Mouse (Mus musculus) lung, embryonic 14.5 days (tissue): Measurements from ENCODE around the gene Nav3. TPM values are rescaled to one million over a fixed set of nuclear protein-coding genes. Genes with fewer than 3 reads are reported as not detected.
A peak's percentile ranks its signal among the peaks of the same experiment; 100 is the strongest.

Experiments used
- ATAC-seq: fragments of 200-750 bp; cut with Nextera tagmentation; 2 replicates; pipeline ENCODE4 v1.8.0; 2017; ENCODE audit warnings: mild to moderate bottlenecking, moderate TSS enrichment, moderate library complexity; ENCODE audit not compliant: insufficient read depth
- DNase-seq: peaks from one replicate; pipeline ENCODE4 v3.0.0-alpha.2; 2015
- H3K27ac ChIP-seq: fragments of 300-500 bp; sonication (generic); 2 replicates; pipeline ENCODE4 v1.5.1; 2014; ENCODE audit warnings: low read depth, mild to moderate bottlenecking, moderate library complexity
- H3K27me3 ChIP-seq: fragments of 300-500 bp; sonication (generic); 2 replicates; pipeline ENCODE4 v1.6.1; 2014; ENCODE audit warnings: low read length, control low read depth; ENCODE audit not compliant: insufficient read depth
- H3K36me3 ChIP-seq: fragments of 300-500 bp; sonication (generic); 2 replicates; pipeline ENCODE4 v1.6.1; 2014; ENCODE audit warnings: control low read depth; ENCODE audit not compliant: insufficient read depth
- H3K4me1 ChIP-seq: fragments of 300-500 bp; sonication (generic); 2 replicates; pipeline ENCODE4 v1.6.1; 2014; ENCODE audit warnings: antibody characterized with exemption, control low read depth; ENCODE audit not compliant: insufficient read depth
- H3K4me2 ChIP-seq: fragments of 300-500 bp; sonication (generic); 2 replicates; pipeline ENCODE4 v1.6.1; 2014; ENCODE audit warnings: mild to moderate bottlenecking
- H3K4me3 ChIP-seq: fragments of 300-500 bp; sonication (generic); 2 replicates; pipeline ENCODE4 v1.5.1; 2014; ENCODE audit warnings: low read depth, low read length
- H3K9ac ChIP-seq: fragments of 300-500 bp; sonication (generic); 2 replicates; pipeline ENCODE4 v1.6.1; 2014
- H3K9me3 ChIP-seq: fragments of 300-500 bp; sonication (generic); 2 replicates; pipeline ENCODE4 v1.6.1; 2016; ENCODE audit warnings: low read depth, low read length, control low read depth
- CTCF ChIP-seq: IDR thresholded peaks from 2 replicates; pipeline ENCODE4 v1.5.1; 2016; ENCODE audit warnings: antibody characterized with exemption, low read depth
- WGBS: fragments of 180-500 bp; shearing (Covaris S2); extraction: QIAGEN DNeasy Blood & Tissue Kit; methylation state at CpG from one replicate; pipeline ENCODE4 v1.1.7; 2014; 5-methylcytosine and 5-hydroxymethylcytosine counted together
- polyA plus RNA-seq: library from polyadenylated mRNA; unstranded; fragments of >200 nt; fragmentation: Nextera tagmentation; extraction: Ambion mirVana; gene quantifications from 2 replicates; pipeline ENCODE4 v1.2.1, GENCODE M21; 2014

Nav3 gene
- polyA plus RNA-seq, 1 experiment from 2014 or later: 3.7 TPM

GRCm38 (mm10) chr10:110314525-110314924, 141.5 kb downstream of the Nav3 start:
- Histone ChIP-seq H3K27ac (no peak overlapping the region), H3K4me3 (no peak overlapping the region), H3K9ac (no peak overlapping the region), H3K27me3 (no peaks in the 10 kb centered on the region), H3K9me3 (no peaks in the 10 kb centered on the region), H3K36me3 (no peaks in the 10 kb centered on the region), H3K4me1 (no peaks in the 10 kb centered on the region), H3K4me2 (no peak overlapping the region)
- 66% methylated on average over 5 of the region's 5 CpGs for WGBS
- DNase-seq (no peak), ATAC-seq (no peak)
- no peak for TF ChIP-seq CTCF

DNA sequence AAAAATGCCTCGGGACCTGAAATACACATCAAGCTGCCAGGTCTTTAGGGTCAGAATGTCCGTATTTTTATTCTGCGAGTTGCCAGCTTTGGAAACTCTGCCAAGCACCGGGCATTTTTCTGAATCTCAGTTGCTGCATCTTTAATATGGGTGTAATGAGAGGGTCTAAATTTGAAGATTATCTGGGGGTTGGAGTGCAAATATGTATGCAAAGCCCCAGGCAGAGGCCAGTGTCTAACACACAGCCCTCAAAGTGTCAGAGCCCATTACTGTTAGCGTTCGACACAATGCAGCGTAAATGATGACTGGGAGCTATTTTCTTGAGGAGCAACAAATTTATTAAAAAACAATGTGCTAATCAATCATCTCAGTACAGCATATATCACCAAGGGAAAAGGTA, 142.0 kb downstream of the Nav3 start:
- Histone ChIP-seq H3K4me3 (no peak overlapping the region), H3K27me3 (no peaks in the 10 kb centered on the region), H3K9ac (no peak overlapping the region), H3K36me3 (no peaks in the 10 kb centered on the region), H3K4me1 (no peaks in the 10 kb centered on the region), H3K4me2 (no peak overlapping the region), H3K9me3 (no peaks in the 10 kb centered on the region), H3K27ac (no peak overlapping the region)
- DNase-seq: no peak
- no peak for TF ChIP-seq CTCF
- ATAC-seq: no peak
- WGBS: 90% methylated on average over 7 of the region's 7 CpGs

DNA sequence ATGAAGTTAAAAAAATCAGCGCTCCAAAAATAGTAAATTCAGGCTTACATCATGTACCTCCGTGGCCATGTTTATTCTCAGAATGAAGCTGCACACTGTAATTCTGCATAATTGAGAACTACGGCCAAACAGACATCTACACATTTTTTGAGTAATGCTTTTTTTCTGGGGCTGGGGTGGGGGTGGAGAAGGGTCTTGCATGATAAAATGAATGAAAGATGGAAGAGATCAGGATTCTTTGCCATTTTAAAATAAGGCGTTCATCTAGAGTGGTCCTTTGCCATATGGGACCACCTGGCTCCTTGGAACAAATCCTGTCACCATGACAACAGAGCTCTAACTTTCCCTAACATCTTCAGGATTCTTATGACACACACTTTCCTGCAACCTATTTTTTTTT, 146.5 kb downstream of the Nav3 start:
- H3K27me3 ChIP-seq: no peaks in the 10 kb centered on the region
- no peak overlapping the region for H3K4me3 ChIP-seq
- no peaks in the 10 kb centered on the region for H3K36me3 ChIP-seq
- 64% methylated on average over 4 of the region's 4 CpGs for WGBS
- no peaks in the 10 kb centered on the region for H3K4me1 ChIP-seq
- DNase-seq (peak; percentile 38), ATAC-seq (no peak)
- H3K9ac ChIP-seq: no peak overlapping the region
- no peak overlapping the region for H3K4me2 ChIP-seq
- no peaks in the 10 kb centered on the region for H3K9me3 ChIP-seq
- no peak overlapping the region for H3K27ac ChIP-seq
- TF ChIP-seq CTCF: no peak

DNA sequence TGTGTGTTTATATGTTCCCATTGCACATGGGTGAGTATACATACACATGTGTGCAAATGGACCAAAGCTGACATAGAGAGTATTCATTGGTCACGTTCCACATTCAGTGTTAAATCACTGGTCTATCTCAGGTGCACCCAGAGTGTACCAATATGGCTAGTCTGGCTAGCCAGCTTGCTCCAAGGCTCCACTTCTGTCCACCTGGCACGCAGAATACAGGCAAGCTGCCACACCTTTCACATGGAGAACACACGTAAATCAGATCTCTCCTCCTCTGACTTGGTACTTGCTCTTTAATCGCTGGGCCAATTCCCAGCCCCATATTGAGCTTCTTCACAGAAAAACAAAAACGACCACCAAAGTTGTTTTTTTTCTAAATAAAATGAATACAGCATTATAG, 150.4 kb downstream of the Nav3 start:
- H3K27ac ChIP-seq: no peak overlapping the region
- no peaks in the 10 kb centered on the region for H3K4me1 ChIP-seq
- 81% methylated on average over 5 of the region's 5 CpGs for WGBS
- H3K9ac ChIP-seq: no peak overlapping the region
- no peak overlapping the region for H3K4me2 ChIP-seq
- no peak for TF ChIP-seq CTCF
- no peak for ATAC-seq
- H3K9me3 ChIP-seq: no peaks in the 10 kb centered on the region
- H3K27me3 ChIP-seq: no peaks in the 10 kb centered on the region
- DNase-seq: no peak
- H3K4me3 ChIP-seq: no peak overlapping the region
- no peaks in the 10 kb centered on the region for H3K36me3 ChIP-seq

- no peaks in the 10 kb centered on the region for H3K4me1 ChIP-seq
- no peaks in the 10 kb centered on the region for H3K27me3 ChIP-seq
- 68% methylated on average over 10 of the region's 10 CpGs for WGBS
- no peaks in the 10 kb centered on the region for H3K36me3 ChIP-seq
- H3K9ac ChIP-seq: no peak overlapping the region
- no peak for TF ChIP-seq CTCF
- no peaks in the 10 kb centered on the region for H3K9me3 ChIP-seq
- no peak overlapping the region for H3K4me3 ChIP-seq
- DNase-seq (no peak), ATAC-seq (no peak)
- no peak overlapping the region for H3K4me2 ChIP-seq
- H3K27ac ChIP-seq: no peak overlapping the region
Observed at GRCm38 (mm10) chr10:110290016-110290623, 165.9 kb downstream of the Nav3 start.

GRCm38 (mm10) chr10:110283879-110284278, 172.1 kb downstream of the Nav3 start:
- Histone ChIP-seq H3K36me3 (no peaks in the 10 kb centered on the region), H3K4me3 (no peak overlapping the region), H3K4me1 (0 out of 2 replicates have a peak, but pooled peaks cover 4% of the 10 kb centered on the region), H3K4me2 (no peak overlapping the region), H3K27ac (0 out of 2 replicates have a peak overlapping the region, but pooled peaks have one; percentile 38), H3K9me3 (no peaks in the 10 kb centered on the region), H3K9ac (no peak overlapping the region), H3K27me3 (no peaks in the 10 kb centered on the region)
- TF ChIP-seq CTCF: no peak
- peak; percentile 95 for ATAC-seq
- DNase-seq: peak; percentile 87
- WGBS: 34% methylated on average over 3 of the region's 3 CpGs

DNA sequence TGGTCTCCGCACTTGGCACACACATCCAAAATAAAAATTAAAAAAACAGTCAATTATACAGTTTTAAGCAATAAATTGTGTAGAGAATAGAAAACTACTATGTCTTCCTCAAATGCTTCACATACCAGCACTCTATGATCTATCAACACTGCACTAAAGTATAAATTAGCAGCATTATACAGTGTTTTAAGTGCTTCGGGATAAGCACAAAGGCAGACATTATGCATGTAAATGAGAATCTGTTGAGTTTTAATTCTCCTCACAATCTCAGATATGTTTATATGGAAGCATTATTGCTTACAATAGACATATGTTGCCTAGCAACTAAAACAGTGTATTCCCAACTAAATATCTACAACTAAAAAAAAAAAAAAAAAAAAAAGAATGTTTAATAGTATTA, 183.2 kb downstream of the Nav3 start:
- TF ChIP-seq CTCF: no peak
- Histone ChIP-seq H3K27ac (no peak overlapping the region), H3K4me3 (no peak overlapping the region), H3K4me2 (no peak overlapping the region), H3K9ac (no peak overlapping the region), H3K4me1 (no peaks in the 10 kb centered on the region), H3K27me3 (no peaks in the 10 kb centered on the region), H3K36me3 (no peaks in the 10 kb centered on the region), H3K9me3 (no peaks in the 10 kb centered on the region)
- ATAC-seq: no peak
- no peak for DNase-seq
- 84% methylated on average over 2 of the region's 2 CpGs for WGBS
